Mouse (Mus musculus): Measurements from ENCODE around the gene Asic2.

The Asic2 gene

DNA sequence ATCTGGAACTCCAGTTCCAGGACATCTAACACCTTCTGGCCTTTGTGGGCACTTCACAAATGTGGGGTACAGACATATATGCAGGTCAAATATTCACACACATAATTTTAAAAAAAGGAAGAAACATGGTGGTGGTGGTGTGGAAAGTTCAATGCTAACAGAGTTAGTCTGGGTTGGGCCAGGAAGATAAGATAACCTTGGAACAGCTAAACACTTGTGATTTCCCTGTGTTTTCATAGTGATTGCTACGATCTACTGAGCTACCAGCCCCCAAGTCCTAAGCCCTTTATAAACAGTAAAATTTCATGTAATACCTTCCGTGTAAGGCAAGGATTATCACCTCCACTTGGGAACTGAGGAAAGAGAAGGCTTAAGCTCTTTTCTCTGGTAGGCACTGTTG, 1111.4 kb downstream of the Asic2 start:
- DNase-seq (ENCODE audit: low read depth, low spot score), result no peak

DNA sequence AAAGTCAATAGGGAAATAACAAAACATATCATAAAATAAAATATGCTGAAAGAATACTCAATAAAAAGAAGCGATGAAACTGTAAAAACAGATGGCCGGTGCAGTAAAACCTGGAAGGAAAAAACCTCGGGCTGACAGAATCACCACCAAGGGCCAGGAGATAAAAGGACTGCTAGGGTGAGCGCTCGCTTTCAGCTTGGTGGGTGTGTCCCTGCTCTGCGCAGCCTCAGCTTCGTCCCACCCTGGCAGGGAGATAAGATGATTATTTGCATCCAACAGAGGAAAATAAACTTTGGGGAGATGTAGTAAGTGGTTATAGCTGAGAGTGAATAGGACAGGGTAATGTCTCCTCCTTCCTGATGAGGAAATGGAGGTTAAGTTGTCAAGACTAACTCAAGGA, 1113.3 kb downstream of the Asic2 start:
- no peak for DNase-seq (ENCODE audit: low read depth, low spot score)

DNA sequence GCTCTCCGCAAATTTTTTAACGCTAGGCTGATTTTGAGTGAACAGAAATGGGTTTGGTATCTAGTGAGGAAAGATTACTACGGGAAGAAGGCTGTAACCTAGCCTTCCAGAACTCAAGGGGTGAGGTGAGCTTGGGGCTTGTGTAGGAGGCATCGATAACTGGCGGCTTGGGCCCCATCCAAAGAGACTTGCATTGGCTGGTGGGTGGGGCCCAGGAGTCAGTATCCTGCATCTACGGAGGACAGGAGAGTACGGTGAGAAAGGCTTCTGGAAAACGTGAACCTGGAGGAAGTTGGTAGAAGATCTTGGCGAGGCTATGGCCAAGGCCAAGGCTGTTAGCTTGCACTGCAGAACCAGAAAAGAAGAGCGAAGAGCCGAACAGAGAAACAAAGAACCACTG, 1113.8 kb downstream of the Asic2 start:
- DNase-seq (ENCODE audit: low read depth, low spot score), result no peak

DNA sequence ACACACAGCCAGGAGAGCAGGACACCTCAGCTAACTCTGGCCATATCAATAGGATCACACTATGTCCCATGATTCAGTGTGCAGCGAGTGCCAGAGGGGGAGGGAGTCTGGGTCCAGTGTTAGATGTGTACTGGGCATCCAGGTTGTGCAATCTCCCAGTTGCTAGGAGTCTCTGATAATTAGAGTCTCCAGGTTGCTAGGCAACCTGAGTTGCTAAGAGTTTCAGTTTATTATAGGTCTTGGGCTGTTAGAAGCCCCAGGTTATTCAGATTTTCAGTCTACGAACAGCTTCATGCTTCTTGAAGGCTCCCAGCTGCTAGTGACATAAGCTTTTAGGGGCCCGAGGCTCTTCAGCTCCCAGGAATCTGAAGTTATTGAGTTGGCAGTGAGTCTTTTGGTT, 1115.2 kb downstream of the Asic2 start:
- DNase-seq (ENCODE audit: low read depth, low spot score), result peak; percentile 40

DNA sequence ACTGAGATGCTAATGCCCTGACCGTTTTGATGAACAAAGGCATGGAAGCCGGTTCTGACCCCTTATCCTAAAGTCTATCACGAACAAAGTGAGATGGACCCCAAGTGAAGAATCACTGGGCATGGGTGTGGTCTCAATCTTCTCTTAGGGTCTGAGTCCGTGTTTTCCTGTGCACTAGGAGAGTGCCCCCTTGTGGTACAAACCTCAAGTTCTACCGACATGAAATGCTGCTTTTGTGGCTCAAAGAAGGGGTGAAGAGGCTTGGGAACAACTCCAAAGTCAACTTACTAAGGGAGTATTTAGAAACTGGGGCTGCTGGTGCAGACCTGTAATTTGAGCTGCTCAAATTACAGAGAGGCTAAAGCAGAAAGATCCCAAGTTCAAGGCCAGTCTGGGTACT, 1116.4 kb downstream of the Asic2 start:
- DNase-seq (ENCODE audit: low read depth, low spot score), result no peak

DNA sequence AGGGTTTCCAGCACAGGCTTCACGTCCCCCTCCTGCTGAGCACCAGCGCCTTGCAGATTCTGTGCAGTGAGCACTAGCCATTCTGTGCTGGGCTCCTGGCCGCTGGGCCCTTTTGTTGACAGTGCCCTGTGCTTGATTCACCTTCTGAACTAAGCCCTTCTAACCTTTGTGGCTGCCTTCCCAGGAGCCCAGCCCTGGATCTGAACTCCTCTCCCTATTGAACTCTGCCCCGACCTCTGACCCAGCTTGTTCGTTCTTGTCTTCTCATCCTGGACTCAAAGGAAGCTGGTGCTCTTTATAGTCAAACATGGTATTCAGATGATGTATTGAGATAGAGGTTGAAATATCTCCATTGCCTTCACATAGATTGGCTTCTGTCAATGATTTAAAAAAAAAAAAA, 1120.1 kb downstream of the Asic2 start:
- no peak for DNase-seq (ENCODE audit: low read depth, low spot score)

DNA sequence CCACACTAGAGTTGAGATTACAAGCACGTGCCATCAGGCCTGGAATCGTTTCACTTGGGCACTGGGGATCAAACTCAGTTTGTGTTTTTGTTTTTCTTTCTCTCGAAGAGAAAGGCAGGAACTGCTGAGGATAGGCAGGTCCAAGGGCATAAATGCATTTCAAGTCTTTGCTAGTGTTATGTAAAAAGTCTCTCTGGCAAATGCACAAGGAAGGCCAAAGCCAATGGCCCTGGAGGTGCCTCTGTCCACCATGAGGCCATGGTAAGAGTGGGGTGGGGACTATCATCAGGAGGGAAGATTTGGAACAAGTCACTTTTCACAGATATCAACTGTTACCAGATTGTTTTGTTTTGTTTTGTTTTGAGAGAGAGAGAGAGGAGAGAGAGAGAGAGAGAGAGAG, 1122.1 kb downstream of the Asic2 start:
- DNase-seq (ENCODE audit: low read depth, low spot score), result no peak

DNA sequence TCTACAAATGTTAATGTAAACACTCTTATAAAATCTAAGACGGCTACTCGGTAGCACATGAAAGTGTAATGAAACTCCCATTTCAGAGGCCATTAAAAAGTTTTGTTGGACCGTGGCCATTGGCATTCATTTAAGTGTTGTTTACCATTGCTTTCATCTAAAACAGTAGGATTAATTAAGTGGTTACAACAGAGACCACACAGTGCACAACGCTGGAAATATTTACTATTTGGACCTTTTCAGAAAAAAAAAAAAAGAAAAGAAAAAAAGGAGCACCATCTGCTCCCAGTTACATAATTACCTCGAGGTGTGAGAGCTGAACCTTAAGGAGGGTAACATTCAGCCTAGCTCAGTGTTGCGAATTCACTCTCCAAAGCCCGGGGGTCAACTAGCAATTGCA, 1122.8 kb downstream of the Asic2 start:
- no peak for DNase-seq (ENCODE audit: low read depth, low spot score)

DNA sequence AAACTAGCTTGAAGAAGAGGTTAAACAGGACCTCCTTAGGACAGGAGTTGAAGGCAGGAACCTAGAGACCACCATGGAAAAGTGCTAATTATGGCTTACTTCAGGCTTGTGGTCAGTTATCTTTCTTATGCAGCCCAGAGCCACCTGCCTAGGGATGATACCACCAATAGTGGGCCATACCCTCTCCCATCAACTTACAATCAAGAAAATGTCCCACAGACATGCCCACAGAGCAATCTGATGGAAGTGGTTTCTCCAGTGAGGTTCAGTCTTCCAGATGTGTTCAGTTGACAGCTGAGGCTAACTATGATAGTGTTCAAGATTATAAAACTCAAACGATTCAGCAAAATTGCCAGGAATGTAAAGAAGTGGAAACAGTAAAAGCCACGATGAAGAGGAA, 1124.8 kb downstream of the Asic2 start:
- no peak for DNase-seq (ENCODE audit: low read depth, low spot score)

DNA sequence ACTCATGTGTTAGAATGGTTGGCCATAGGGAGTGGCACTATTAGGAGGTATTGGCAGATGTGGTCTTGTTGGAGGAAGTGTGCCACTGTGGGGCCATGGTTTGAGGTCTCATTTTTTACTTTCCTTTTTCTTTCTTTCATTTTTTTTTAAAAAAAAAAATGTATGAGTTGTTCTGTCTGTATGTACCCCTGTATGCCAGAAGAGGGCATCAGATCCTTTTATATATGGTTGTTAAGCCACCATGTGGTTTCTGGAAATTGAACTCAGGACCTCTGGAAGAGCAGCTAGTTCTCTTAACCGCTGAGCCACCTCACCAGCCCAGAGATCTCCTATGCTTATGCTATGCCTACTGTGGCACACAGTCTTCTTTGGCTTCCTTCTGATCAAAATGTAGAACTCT, 1129.5 kb downstream of the Asic2 start:
- DNase-seq (ENCODE audit: low read depth, low spot score), result no peak

DNA sequence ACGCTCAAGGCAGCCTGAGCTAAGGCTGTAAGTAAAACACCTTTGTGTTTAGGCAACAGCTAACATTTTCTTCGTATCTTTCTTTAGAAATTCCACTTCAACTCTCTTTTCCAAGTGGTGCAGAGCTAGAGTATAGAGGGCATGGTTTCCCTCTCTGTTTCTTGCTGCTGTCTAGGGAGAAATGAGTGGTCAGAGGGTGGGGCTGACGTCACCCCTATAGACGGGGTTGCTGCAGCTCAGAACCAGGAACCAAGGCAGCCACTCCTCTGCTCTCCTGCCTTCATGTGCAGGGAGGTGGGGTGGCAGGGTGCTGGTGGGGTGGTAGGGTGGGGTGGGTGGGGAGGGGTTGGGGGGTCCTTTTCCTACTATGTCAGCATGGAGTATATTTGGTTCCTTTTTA, 1132.4 kb downstream of the Asic2 start:
- DNase-seq (ENCODE audit: low read depth, low spot score), result no peak

DNA sequence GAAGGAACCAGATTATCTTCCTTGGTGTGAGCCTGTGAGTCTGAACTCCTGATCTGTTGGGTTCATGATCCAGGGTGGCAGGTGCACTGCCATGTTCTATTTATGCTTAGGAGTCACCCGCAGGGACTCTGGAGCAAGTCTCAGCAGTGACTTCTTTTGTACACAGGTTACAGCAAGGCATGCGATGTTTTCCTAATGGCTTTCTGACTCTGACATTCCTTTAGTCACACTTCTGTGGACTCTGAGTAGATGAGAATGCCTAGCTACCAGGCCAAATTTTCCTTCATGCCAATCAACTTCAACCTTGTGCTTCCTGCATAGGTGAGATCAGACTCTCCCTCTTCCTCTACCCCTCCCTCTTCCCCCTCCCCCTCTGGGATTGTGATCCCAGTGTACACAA, 1132.9 kb downstream of the Asic2 start:
- DNase-seq (ENCODE audit: low read depth, low spot score), result no peak
